Mouse (Mus musculus): ENCODE measurements around the gene Dyx1c1.

Dyx1c1 gene

GRCm38 (mm10) chr9:72958521-72959450 lies at the start of gene Dyx1c1, which contains the start of gene Gm44503:
Gene Dyx1c1 (plus strand): TSS chr9:72958785.
Gene Gm44503 (plus strand): TSS chr9:72958852.
- peak; percentile 45 for DNase-seq (ENCODE audit: low spot score)

- DNase-seq (ENCODE audit: low spot score) = no peak
Observed at GRCm38 (mm10) chr9:72911381-72911780, 47.2 kb upstream of the Dyx1c1 start.

- no peak for DNase-seq (ENCODE audit: low spot score)
Observed at GRCm38 (mm10) chr9:72913551-72913950, 45.0 kb upstream of the Dyx1c1 start.

GRCm38 (mm10) chr9:72915728-72916127 lies 42.9 kb upstream of the Dyx1c1 start:
- DNase-seq (ENCODE audit: low spot score) = no peak

- no peak for DNase-seq (ENCODE audit: low spot score)
Observed at GRCm38 (mm10) chr9:72923068-72923467, 35.5 kb upstream of the Dyx1c1 start.

GRCm38 (mm10) chr9:72925021-72925934 lies 33.3 kb upstream of the Dyx1c1 start, which contains the start of gene Pygo1:
Gene Pygo1 (plus strand): TSS chr9:72925645.
- no peak for DNase-seq (ENCODE audit: low spot score)

- DNase-seq (ENCODE audit: low spot score) = no peak
Observed at GRCm38 (mm10) chr9:72925935-72926258, 32.7 kb upstream of the Dyx1c1 start.

- no peak for DNase-seq (ENCODE audit: low spot score)
Observed at GRCm38 (mm10) chr9:72931166-72931790, 27.3 kb upstream of the Dyx1c1 start.

- DNase-seq (ENCODE audit: low spot score) = no peak
Observed at GRCm38 (mm10) chr9:72935309-72935708, 23.3 kb upstream of the Dyx1c1 start.

- no peak for DNase-seq (ENCODE audit: low spot score)
Observed at GRCm38 (mm10) chr9:72936301-72936700, 22.3 kb upstream of the Dyx1c1 start.

- DNase-seq (ENCODE audit: low spot score) = no peak
Observed at GRCm38 (mm10) chr9:72943424-72943823, 15.2 kb upstream of the Dyx1c1 start.

GRCm38 (mm10) chr9:72944286-72944685 lies 14.3 kb upstream of the Dyx1c1 start:
- DNase-seq (ENCODE audit: low spot score) = no peak

GRCm38 (mm10) chr9:72947010-72947409 lies 11.6 kb upstream of the Dyx1c1 start:
- DNase-seq (ENCODE audit: low spot score) = no peak

GRCm38 (mm10) chr9:72949572-72949971 lies 9.0 kb upstream of the Dyx1c1 start:
- no peak for DNase-seq (ENCODE audit: low spot score)

GRCm38 (mm10) chr9:72954746-72955145 lies 3.8 kb upstream of the Dyx1c1 start:
- DNase-seq (ENCODE audit: low spot score) = peak; percentile 15

- peak; percentile 37 for DNase-seq (ENCODE audit: low spot score)
Observed at GRCm38 (mm10) chr9:72955546-72955945, 3.0 kb upstream of the Dyx1c1 start.

- no peak for DNase-seq (ENCODE audit: low spot score)
Observed at GRCm38 (mm10) chr9:72961346-72961745, 2.8 kb downstream of the Dyx1c1 start.

GRCm38 (mm10) chr9:72961959-72962358 lies 3.4 kb downstream of the Dyx1c1 start:
- DNase-seq (ENCODE audit: low spot score) = no peak

- no peak for DNase-seq (ENCODE audit: low spot score)
Observed at GRCm38 (mm10) chr9:72968349-72969061, 9.9 kb downstream of the Dyx1c1 start.

GRCm38 (mm10) chr9:72969874-72970273 lies 11.3 kb downstream of the Dyx1c1 start:
- DNase-seq (ENCODE audit: low spot score) = no peak

- no peak for DNase-seq (ENCODE audit: low spot score)
Observed at GRCm38 (mm10) chr9:72972435-72972834, 13.8 kb downstream of the Dyx1c1 start.
